Mouse (Mus musculus): ENCODE measurements around the gene Ccdc194. TPM values are rescaled to one million over a fixed set of nuclear protein-coding genes. Genes with fewer than 3 reads are reported as not detected.

The Ccdc194 gene
- total RNA-seq, 2 experiments from 2014 or later = not detected

GRCm38 (mm10) chr8:71513018-71513754, 12.3 kb downstream of the Ccdc194 start:
- ATAC-seq (ENCODE audit: poor library complexity, severe bottlenecking) = no peak

GRCm38 (mm10) chr8:71511644-71512043, 13.9 kb downstream of the Ccdc194 start, which contains the start of gene Plvap:
TSS of gene Plvap (minus strand) at chr8:71511752.
- ATAC-seq (ENCODE audit: poor library complexity, severe bottlenecking) = peak; percentile 54

- ATAC-seq (ENCODE audit: poor library complexity, severe bottlenecking) = no peak
Observed at GRCm38 (mm10) chr8:71509316-71509715, 16.2 kb downstream of the Ccdc194 start.

- no peak for ATAC-seq (ENCODE audit: poor library complexity, severe bottlenecking)
Observed at GRCm38 (mm10) chr8:71507589-71508104, 17.9 kb downstream of the Ccdc194 start.

GRCm38 (mm10) chr8:71505979-71506378, 19.5 kb downstream of the Ccdc194 start:
- ATAC-seq (ENCODE audit: poor library complexity, severe bottlenecking) = no peak

DNA sequence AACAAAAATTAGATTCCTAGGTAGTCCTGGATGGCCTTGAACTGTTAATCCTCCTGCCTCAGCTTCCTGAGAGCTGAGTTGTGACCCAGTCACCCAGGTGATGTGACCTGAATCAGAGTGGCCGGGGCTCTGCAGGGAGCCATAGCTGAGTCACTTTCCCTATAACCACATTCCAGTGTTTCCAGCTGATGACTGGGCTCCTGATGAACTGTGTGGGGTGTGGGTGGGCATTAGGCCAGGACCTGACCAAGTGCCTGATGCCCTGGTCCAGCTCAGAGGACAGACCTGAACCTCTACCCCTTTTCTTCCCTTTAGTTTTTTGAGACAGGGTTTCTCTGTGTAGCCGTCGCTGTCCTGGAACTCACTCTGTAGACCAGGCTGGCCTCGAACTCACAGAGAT, 20.2 kb downstream of the Ccdc194 start:
- ATAC-seq (ENCODE audit: poor library complexity, severe bottlenecking) = no peak

GRCm38 (mm10) chr8:71504349-71504748, 21.2 kb downstream of the Ccdc194 start:
- ATAC-seq (ENCODE audit: poor library complexity, severe bottlenecking) = no peak

DNA sequence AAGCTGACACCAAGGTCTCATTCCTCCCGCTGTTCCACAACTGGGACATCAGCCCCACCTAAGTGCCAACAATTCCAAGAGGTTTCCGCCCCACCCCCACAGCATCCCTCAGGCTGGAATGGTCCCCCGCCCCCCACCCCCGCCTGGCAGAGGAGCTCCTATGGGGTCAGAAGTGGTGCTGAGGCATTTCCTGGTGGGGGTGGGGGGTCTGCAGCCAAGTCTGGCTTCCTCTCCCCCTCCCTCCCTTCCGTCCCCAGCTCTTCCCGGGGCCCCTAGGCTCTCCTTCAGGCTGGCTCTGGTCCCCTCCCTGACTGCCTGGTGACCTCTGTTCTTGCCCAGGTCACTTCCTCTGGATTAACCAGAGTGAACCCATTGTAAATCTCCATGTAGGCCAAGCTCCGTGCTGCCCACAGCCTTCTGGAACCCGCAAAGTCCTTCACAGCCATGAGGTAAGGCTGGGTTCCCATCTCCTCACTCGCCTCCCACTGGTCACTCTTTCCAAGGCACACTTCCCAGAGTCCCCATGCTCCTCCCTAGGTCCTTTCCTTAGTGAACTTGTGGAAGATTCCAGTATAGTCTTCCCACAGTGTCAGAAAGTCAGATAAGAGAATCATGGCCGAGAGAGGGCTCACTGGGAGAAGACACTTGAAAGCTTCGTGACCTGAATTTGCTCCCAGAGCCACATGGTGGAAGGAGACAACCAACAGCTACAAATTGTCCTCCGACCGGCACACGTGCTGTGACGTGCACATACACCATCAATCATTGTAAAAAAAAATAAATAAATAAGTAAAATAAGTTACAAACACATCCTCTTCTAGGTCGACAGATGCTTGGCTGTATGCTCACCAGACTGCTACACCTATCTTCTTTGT, 26.5 kb downstream of the Ccdc194 start:
- ATAC-seq (ENCODE audit: poor library complexity, severe bottlenecking) = no peak

GRCm38 (mm10) chr8:71497881-71498501, 27.5 kb downstream of the Ccdc194 start:
- ATAC-seq (ENCODE audit: poor library complexity, severe bottlenecking) = no peak

DNA sequence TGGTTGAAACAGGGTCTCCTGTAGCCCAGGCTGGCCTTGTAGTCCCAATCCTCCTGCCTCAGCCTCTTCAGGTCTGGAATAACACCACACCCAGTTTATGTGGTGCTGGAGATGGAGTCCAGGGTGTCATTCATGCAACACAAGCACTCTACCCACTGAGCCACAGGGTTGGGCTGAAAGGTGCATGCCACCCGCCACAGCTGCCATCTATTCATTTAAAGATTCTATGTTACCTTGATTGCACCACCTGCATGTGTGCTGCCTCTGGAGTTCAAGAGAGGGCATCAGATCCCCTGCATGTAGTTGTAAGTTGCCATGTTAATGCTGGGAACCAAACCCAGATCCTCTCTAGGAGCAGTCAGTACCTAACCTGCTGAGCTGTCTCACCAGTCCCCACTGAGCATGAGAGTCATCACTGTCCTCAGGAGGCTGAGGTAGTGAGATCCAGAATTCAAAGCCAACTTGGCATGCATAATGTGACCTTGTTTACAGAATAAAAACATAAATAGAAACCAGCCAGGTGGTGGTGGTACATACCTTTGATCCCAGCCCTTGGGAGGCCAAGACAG, 28.4 kb downstream of the Ccdc194 start:
- ATAC-seq (ENCODE audit: poor library complexity, severe bottlenecking) = no peak

GRCm38 (mm10) chr8:71496481-71496880, 29.0 kb downstream of the Ccdc194 start:
- ATAC-seq (ENCODE audit: poor library complexity, severe bottlenecking) = no peak

GRCm38 (mm10) chr8:71495811-71496210, 29.7 kb downstream of the Ccdc194 start:
- no peak for ATAC-seq (ENCODE audit: poor library complexity, severe bottlenecking)

- ATAC-seq (ENCODE audit: poor library complexity, severe bottlenecking) = peak; percentile 100
Observed at GRCm38 (mm10) chr8:71495039-71495438, 30.5 kb downstream of the Ccdc194 start.

DNA sequence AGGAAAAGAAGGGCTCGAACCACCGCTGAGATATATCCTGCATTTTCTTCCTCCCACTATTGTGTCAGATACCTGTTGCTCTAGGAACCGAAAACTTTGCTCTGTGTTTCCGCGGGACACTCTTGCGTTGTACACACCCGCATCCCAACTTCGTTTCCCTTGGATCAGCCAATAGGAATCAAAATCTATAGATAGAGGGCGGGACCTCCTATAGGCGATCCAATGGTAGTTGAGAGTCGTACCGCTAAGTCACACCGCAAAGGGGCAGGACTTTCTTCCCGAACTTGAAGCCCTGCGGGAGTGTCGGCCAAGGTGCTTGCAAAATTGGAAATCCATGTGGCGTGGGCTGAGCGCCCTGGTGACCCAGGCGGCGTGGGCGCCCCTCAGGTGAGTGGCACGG, 37.1 kb downstream of the Ccdc194 start:
- peak; percentile 90 for ATAC-seq (ENCODE audit: poor library complexity, severe bottlenecking)

DNA sequence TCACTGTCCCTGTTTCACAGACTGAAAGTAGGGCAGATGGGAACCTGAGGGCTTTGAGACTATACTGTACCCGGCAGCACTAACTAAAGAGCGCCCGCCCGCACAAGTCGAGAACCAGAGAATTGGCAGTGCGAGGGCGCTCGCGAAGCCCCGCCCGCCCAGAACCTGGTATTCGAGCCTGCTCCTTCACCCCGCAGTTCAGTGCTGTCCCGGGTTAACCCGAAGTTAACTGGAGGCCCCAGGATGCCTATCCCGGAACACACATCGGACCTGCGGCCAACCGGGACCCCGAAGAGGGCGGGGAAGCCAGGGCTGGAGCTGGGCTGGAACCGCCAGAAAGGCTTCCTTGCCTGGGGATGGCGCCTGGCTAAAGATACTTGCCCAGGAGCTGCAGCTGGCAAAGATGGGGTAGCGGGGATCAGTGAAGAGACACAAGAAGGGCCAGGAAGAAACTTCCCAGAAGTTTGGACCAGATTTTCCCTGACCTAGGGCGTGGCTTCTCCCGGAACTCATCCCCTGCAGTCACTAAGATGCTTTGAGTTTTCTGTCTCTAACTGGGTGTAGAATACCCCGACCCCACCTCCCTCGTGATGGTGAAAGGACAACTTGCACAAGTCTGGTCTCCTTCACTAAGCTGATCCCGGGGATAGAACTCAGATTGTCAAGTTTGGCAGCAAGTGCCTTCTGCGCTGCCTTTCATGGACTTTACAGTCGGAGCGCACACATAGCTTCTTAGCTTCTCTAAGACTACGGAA, 37.6 kb downstream of the Ccdc194 start, which contains the start of gene Gtpbp3:
TSS of gene Gtpbp3 (plus strand) at position 413 of the 755 bp plus-strand sequence.
- ATAC-seq (ENCODE audit: poor library complexity, severe bottlenecking) = peak; percentile 55

DNA sequence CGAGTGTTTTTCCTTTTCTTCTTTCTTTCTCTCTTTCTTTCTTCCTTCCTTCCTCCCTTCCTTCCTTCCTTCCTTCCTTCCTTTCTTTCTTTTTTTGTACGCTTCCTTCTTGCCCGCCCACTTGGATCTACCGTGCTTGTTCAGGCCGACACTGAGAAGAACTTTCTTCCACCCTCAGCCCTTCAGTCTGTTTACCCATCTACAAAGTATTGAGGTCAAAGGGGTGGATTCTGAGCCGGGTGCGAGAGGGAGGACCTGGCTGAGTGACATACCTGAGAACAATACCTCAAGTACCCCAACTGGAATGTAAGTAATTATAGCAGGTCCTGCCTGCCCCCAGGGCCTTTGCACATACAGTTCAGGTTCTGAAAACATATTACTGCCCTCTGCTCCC, 39.4 kb downstream of the Ccdc194 start:
- ATAC-seq (ENCODE audit: poor library complexity, severe bottlenecking) = no peak

GRCm38 (mm10) chr8:71485142-71486135, 40.1 kb downstream of the Ccdc194 start, which contains the start of gene Ano8:
TSS of gene Ano8 (minus strand) at chr8:71485963.
- peak; percentile 56 for ATAC-seq (ENCODE audit: poor library complexity, severe bottlenecking)

DNA sequence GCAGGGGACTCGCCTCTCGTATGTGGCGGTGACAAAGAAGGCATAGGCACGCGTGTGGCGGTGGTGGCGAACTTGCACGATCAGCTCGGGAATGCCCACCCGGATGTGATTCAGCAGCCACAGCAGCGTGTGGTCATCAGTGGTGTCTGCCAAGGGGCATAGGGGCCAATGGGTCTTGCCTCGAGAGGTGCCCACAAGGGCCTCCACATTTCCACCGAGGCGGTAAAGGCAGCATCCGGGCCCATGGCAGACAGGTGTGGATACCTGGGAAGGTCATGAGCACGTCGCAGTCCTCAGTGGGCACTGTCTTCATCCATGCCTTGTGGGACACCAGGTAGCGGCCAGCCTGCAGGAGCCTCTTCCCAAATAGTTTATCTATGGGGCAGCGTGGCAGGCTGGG, 40.8 kb downstream of the Ccdc194 start:
- no peak for ATAC-seq (ENCODE audit: poor library complexity, severe bottlenecking)

- no peak for ATAC-seq (ENCODE audit: poor library complexity, severe bottlenecking)
Observed at GRCm38 (mm10) chr8:71483932-71484331, 41.6 kb downstream of the Ccdc194 start.
